12 mouse cellular contexts compared by ENCODE assay signal in genomic region chr7:142025926-142026325, GRCm38 (mm10). TPM values are rescaled to one million over a fixed set of nuclear protein-coding genes. Genes with fewer than 3 reads are reported as not detected.
A peak's percentile ranks its signal among the peaks of the same experiment; 100 is the strongest.
DNase-seq lines count a peak whose midpoint lies in the region; ATAC-seq and TF ChIP-seq lines count a peak whose summit lies in the region.
"Had no signal": no experiment of that assay in that cellular context is flagged by ENCODE, and none has a peak within 500 bp of the region (broad histone marks: within the 10 kb centered on the region; RNA-seq: fewer than 3 reads in every experiment).

No protein-coding gene starts in this region.

- TF ChIP-seq EP300 in liver, postnatal 0 days (IDR thresholded peaks at IDR 0.05; ENCODE audit: low read depth) = no peak

- 52% methylated on average over 4 of the region's 4 CpGs for WGBS in limb, embryonic 13.5 days
- WGBS in limb, embryonic 10.5 days = 70% methylated on average over 4 of the region's 4 CpGs
- 80% methylated on average over 4 of the region's 4 CpGs for WGBS in liver, postnatal 0 days (ENCODE audit: insufficient replicate concordance)
- WGBS in stomach, embryonic 16.5 days = 51% methylated on average over 4 of the region's 4 CpGs

- peaks cover 34% of the 10 kb centered on the region for H3K4me1 ChIP-seq in limb, embryonic 13.5 days
- peaks cover 12% of the 10 kb centered on the region for H3K4me1 ChIP-seq in limb, embryonic 10.5 days
- H3K4me1 ChIP-seq in liver, postnatal 0 days (ENCODE audit: insufficient read depth) = peaks cover 14% of the 10 kb centered on the region
- peaks cover 29% of the 10 kb centered on the region for H3K4me1 ChIP-seq in stomach, embryonic 16.5 days (ENCODE audit: control insufficient read depth, insufficient read depth, low read length)

- intact Hi-C loops in gastrocnemius, adult 2 months (cut with DNase I) = no loop called here
- intact Hi-C loops in gastrocnemius, postnatal 36 days (cut with DNase I) = no loop called here

- TF ChIP-seq CTCF in gastrocnemius, adult 2 months (IDR thresholded peaks at IDR 0.05) = no peak
- TF ChIP-seq CTCF in liver, postnatal 0 days (IDR thresholded peaks at IDR 0.05; ENCODE audit: low read depth) = no peak

- no peak overlapping the region for H3K4me2 ChIP-seq in limb, embryonic 13.5 days (replicated peaks)
- H3K4me2 ChIP-seq in liver, postnatal 0 days (ENCODE audit: low read depth, low read length) = 0 out of 2 replicates have a peak overlapping the region, but pooled peaks have one; percentile 42
- H3K4me2 ChIP-seq in stomach, embryonic 16.5 days (ENCODE audit: low read depth, low read length) = no peak overlapping the region; the same call in 1 of the 2 replicates
- H3K4me2 ChIP-seq: forebrain, embryonic 13.5 days had no signal

- H3K9me3 ChIP-seq in limb, embryonic 13.5 days = no peaks in the 10 kb centered on the region
- no peaks in the 10 kb centered on the region for H3K9me3 ChIP-seq in limb, embryonic 10.5 days (replicated peaks)
- no peaks in the 10 kb centered on the region for H3K9me3 ChIP-seq in liver, postnatal 0 days (ENCODE audit: low read length)
- H3K9me3 ChIP-seq in stomach, embryonic 16.5 days (replicated peaks; ENCODE audit: control insufficient read depth, low read length) = no peaks in the 10 kb centered on the region
- H3K9me3 ChIP-seq: forebrain, embryonic 13.5 days had no signal

- peak overlapping the region; percentile 56 for H3K4me3 ChIP-seq in gastrocnemius, adult 2 months
- no peak overlapping the region for H3K4me3 ChIP-seq in limb, embryonic 13.5 days
- no peak overlapping the region for H3K4me3 ChIP-seq in limb, embryonic 10.5 days
- H3K4me3 ChIP-seq in liver, postnatal 0 days (ENCODE audit: low read depth, low read length) = no peak overlapping the region
- no peak overlapping the region for H3K4me3 ChIP-seq in stomach, embryonic 16.5 days (replicated peaks; ENCODE audit: low read length)
- H3K4me3 ChIP-seq: forebrain, embryonic 13.5 days had no signal

- H3K27ac ChIP-seq in gastrocnemius, adult 2 months = peak overlapping the region; percentile 81
- H3K27ac ChIP-seq in limb, embryonic 13.5 days = 0 out of 2 replicates have a peak overlapping the region, but pooled peaks have one; percentile 28
- H3K27ac ChIP-seq in limb, embryonic 10.5 days = no peak overlapping the region
- peak overlapping the region; percentile 63 for H3K27ac ChIP-seq in liver, postnatal 0 days (ENCODE audit: low read depth)
- H3K27ac ChIP-seq in stomach, embryonic 16.5 days (ENCODE audit: low read length) = peak overlapping the region; percentile 69
- H3K27ac ChIP-seq: forebrain, embryonic 13.5 days had no signal

- no peaks in the 10 kb centered on the region for H3K36me3 ChIP-seq in limb, embryonic 13.5 days
- H3K36me3 ChIP-seq in limb, embryonic 10.5 days = no peaks in the 10 kb centered on the region
- no peaks in the 10 kb centered on the region for H3K36me3 ChIP-seq in liver, postnatal 0 days (replicated peaks; ENCODE audit: insufficient read depth, low read length)
- H3K36me3 ChIP-seq in stomach, embryonic 16.5 days (ENCODE audit: control insufficient read depth, insufficient read depth, low read length) = no peaks in the 10 kb centered on the region

- no peaks in the 10 kb centered on the region for H3K27me3 ChIP-seq in limb, embryonic 13.5 days
- H3K27me3 ChIP-seq in limb, embryonic 10.5 days (ENCODE audit: low read depth, poor library complexity, severe bottlenecking) = no peaks in the 10 kb centered on the region
- no peaks in the 10 kb centered on the region for H3K27me3 ChIP-seq in liver, postnatal 0 days (ENCODE audit: insufficient read depth, low read length)
- no peaks in the 10 kb centered on the region for H3K27me3 ChIP-seq in stomach, embryonic 16.5 days (ENCODE audit: control insufficient read depth, insufficient read depth, low read length)
- H3K27me3 ChIP-seq: forebrain, embryonic 13.5 days had no signal

- DNase-seq in gastrocnemius, adult 2 months = no peak
- no peak for DNase-seq in gastrocnemius, postnatal 36 days
- DNase-seq in limb, embryonic 10.5 days (ENCODE audit: low spot score) = no peak
- DNase-seq in liver, postnatal 0 days = peak; percentile 37
- no peak for DNase-seq in cerebellum, adult 9-11 months
- no peak for DNase-seq in cerebellum, adult 18-20 months
- DNase-seq: adrenal gland, postnatal 36 days; cerebellum, postnatal 14 days; left cerebral cortex, postnatal 4 days had no signal

- peak overlapping the region; percentile 9; the same call in 1 of the 2 replicates for H3K9ac ChIP-seq in limb, embryonic 13.5 days
- no peak overlapping the region; the same call in 1 of the 2 replicates for H3K9ac ChIP-seq in liver, postnatal 0 days (replicated peaks)
- H3K9ac ChIP-seq in stomach, embryonic 16.5 days (ENCODE audit: low read length) = peak overlapping the region; percentile 32; the same call in 1 of the 2 replicates
- H3K9ac ChIP-seq: forebrain, embryonic 13.5 days had no signal

- ATAC-seq in limb, embryonic 13.5 days (ENCODE audit: low FRiP score, low read depth) = no peak
- peak; percentile 97 for ATAC-seq in liver, postnatal 0 days
- peak; percentile 44; the same call in 1 of the 2 replicates for ATAC-seq in stomach, embryonic 16.5 days (ENCODE audit: insufficient read depth, low FRiP score)
- ATAC-seq: forebrain, embryonic 13.5 days had no signal

RNA-seq across cellular contexts. Expression of gene Mob2, which starts 34.9 kb away (rescaled TPM):
- 10 to 100 TPM; 52.2 to 53.1 TPM for total RNA-seq in gastrocnemius, adult 2 months (2021)
- 10 to 100 TPM; 40.2 to 43.7 TPM for total RNA-seq in gastrocnemius, postnatal 36 days (2021)
- 70.7 and 71.4 TPM in 2 replicates for polyA plus RNA-seq in limb, embryonic 13.5 days (2015; fragmentation: Nextera tagmentation; extraction: Ambion mirVana)
- polyA plus RNA-seq in limb, embryonic 10.5 days (2016; fragmentation: Nextera tagmentation; extraction: Ambion mirVana) = 67.8 and 74.4 TPM in 2 replicates
- polyA plus RNA-seq in liver, postnatal 0 days (2015; fragmentation: Nextera tagmentation; extraction: Ambion mirVana) = 38.5 and 40.8 TPM in 2 replicates
- 73.9 and 75.9 TPM in 2 replicates for polyA plus RNA-seq in stomach, embryonic 16.5 days (2015; fragmentation: Nextera tagmentation; extraction: Ambion mirVana)
